8 mouse cellular contexts compared by ENCODE assay signal in genomic region chr13:30974247-30974630, GRCm38 (mm10). TPM values are rescaled to one million over a fixed set of nuclear protein-coding genes. Genes with fewer than 3 reads are reported as not detected.
DNase-seq lines count a peak whose midpoint lies in the region; ATAC-seq and TF ChIP-seq lines count a peak whose summit lies in the region.

No protein-coding gene starts in this region.

- TF ChIP-seq CTCF in liver, postnatal 0 days (IDR thresholded peaks at IDR 0.05; ENCODE audit: low read depth), result no peak

- peak overlapping the region; percentile 92 for H3K4me3 ChIP-seq in heart, embryonic 11.5 days (ENCODE audit: low read depth, low read length)
- peak overlapping the region; percentile 94 for H3K4me3 ChIP-seq in forebrain, embryonic 16.5 days (replicated peaks; ENCODE audit: low read length)
- H3K4me3 ChIP-seq in liver, postnatal 0 days (ENCODE audit: low read depth, low read length), result peak overlapping the region; percentile 78

- no peak for DNase-seq in heart, postnatal 36 days
- DNase-seq in ES-CJ7 (ENCODE audit: low read depth, low spot score) (peak; percentile 3), adipocyte (ENCODE audit: low spot score) (no peak)
- peak; percentile 37 for DNase-seq in liver, postnatal 0 days
- no peak for DNase-seq in thymus, adult 18-20 months
- DNase-seq in ovary, adult 18-20 months (ENCODE audit: low spot score), result no peak

- ATAC-seq in heart, embryonic 11.5 days (replicated peaks; ENCODE audit: insufficient number of reproducible peaks, low FRiP score, low TSS enrichment), result no peak; the same call in 1 of the 2 replicates
- ATAC-seq in forebrain, embryonic 16.5 days, result peak; percentile 48
- ATAC-seq in liver, postnatal 0 days, result peak; percentile 78

- 0 out of 2 replicates have a peak, but pooled peaks cover 3% of the 10 kb centered on the region for H3K27me3 ChIP-seq in heart, embryonic 11.5 days (ENCODE audit: control insufficient read depth, insufficient read depth, low read length)
- H3K27me3 ChIP-seq in forebrain, embryonic 16.5 days (replicated peaks; ENCODE audit: control insufficient read depth, insufficient read depth, low read length), result no peaks in the 10 kb centered on the region
- H3K27me3 ChIP-seq in liver, postnatal 0 days (ENCODE audit: insufficient read depth, low read length), result no peaks in the 10 kb centered on the region

- peaks cover 2% of the 10 kb centered on the region; the same call in 1 of the 2 replicates for H3K4me1 ChIP-seq in heart, embryonic 11.5 days (ENCODE audit: control insufficient read depth, insufficient read depth, low read length)
- peaks cover 17% of the 10 kb centered on the region for H3K4me1 ChIP-seq in forebrain, embryonic 16.5 days (replicated peaks; ENCODE audit: control insufficient read depth, insufficient read depth, low read length)
- peaks cover 21% of the 10 kb centered on the region for H3K4me1 ChIP-seq in liver, postnatal 0 days (ENCODE audit: insufficient read depth)

- H3K9ac ChIP-seq in heart, embryonic 11.5 days (ENCODE audit: low read depth, low read length), result peak overlapping the region; percentile 84
- peak overlapping the region; percentile 94 for H3K9ac ChIP-seq in forebrain, embryonic 16.5 days (replicated peaks; ENCODE audit: low read depth, low read length)
- peak overlapping the region; percentile 85 for H3K9ac ChIP-seq in liver, postnatal 0 days (replicated peaks)

- WGBS in heart, embryonic 11.5 days (ENCODE audit: insufficient replicate concordance), result 16% methylated on average over 5 of the region's 5 CpGs
- WGBS in forebrain, embryonic 16.5 days, result 23% methylated on average over 5 of the region's 5 CpGs
- WGBS in liver, postnatal 0 days (ENCODE audit: insufficient replicate concordance), result 17% methylated on average over 5 of the region's 5 CpGs

- H3K36me3 ChIP-seq in heart, embryonic 11.5 days (ENCODE audit: control insufficient read depth, insufficient read depth, low read length), result no peaks in the 10 kb centered on the region
- no peaks in the 10 kb centered on the region for H3K36me3 ChIP-seq in forebrain, embryonic 16.5 days (ENCODE audit: control insufficient read depth, insufficient read depth)
- no peaks in the 10 kb centered on the region for H3K36me3 ChIP-seq in liver, postnatal 0 days (replicated peaks; ENCODE audit: insufficient read depth, low read length)

- H3K27ac ChIP-seq in heart, embryonic 11.5 days (ENCODE audit: low read depth, low read length), result 0 out of 2 replicates have a peak overlapping the region, but pooled peaks have one; percentile 87
- no peak overlapping the region for H3K27ac ChIP-seq in forebrain, embryonic 16.5 days (ENCODE audit: low read length)
- H3K27ac ChIP-seq in liver, postnatal 0 days (ENCODE audit: low read depth), result peak overlapping the region; percentile 89

- H3K9me3 ChIP-seq in heart, embryonic 11.5 days (replicated peaks; ENCODE audit: control insufficient read depth, low read length), result no peaks in the 10 kb centered on the region
- H3K9me3 ChIP-seq in forebrain, embryonic 16.5 days (ENCODE audit: control insufficient read depth, low read length), result no peaks in the 10 kb centered on the region
- no peaks in the 10 kb centered on the region for H3K9me3 ChIP-seq in liver, postnatal 0 days (ENCODE audit: low read length)

- TF ChIP-seq EP300 in liver, postnatal 0 days (IDR thresholded peaks at IDR 0.05; ENCODE audit: low read depth), result no peak

- peak overlapping the region; percentile 78 for H3K4me2 ChIP-seq in heart, embryonic 11.5 days
- peak overlapping the region; percentile 58 for H3K4me2 ChIP-seq in forebrain, embryonic 16.5 days (ENCODE audit: low read length)
- H3K4me2 ChIP-seq in liver, postnatal 0 days (ENCODE audit: low read depth, low read length), result peak overlapping the region; percentile 71

- intact Hi-C loops in heart, postnatal 36 days (cut with DNase I), result no loop called here

RNA-seq across cellular contexts. Expression of gene Gm5447, which starts 0.2 kb away (rescaled TPM):
- not detected in 2 replicates for polyA plus RNA-seq in heart, embryonic 11.5 days (2014; fragmentation: Nextera tagmentation; extraction: Ambion mirVana)
- not detected for total RNA-seq in heart, postnatal 36 days (2021)
- 0.15 TPM in 1 of 2 replicates, not detected in the other for polyA plus RNA-seq in forebrain, embryonic 16.5 days (2015; fragmentation: Nextera tagmentation; extraction: Ambion mirVana)
- polyA plus RNA-seq in liver, postnatal 0 days (2015; fragmentation: Nextera tagmentation; extraction: Ambion mirVana), result 0.06 TPM in 1 of 2 replicates, not detected in the other

RNA-seq across cellular contexts. Expression of gene Exoc2, which starts 0.3 kb away (rescaled TPM):
- polyA plus RNA-seq in heart, embryonic 11.5 days (2014; fragmentation: Nextera tagmentation; extraction: Ambion mirVana), result 25.8 and 27.0 TPM in 2 replicates
- total RNA-seq in heart, postnatal 36 days (2021), result 10 to 100 TPM; 14.4 to 16.5 TPM
- 63.0 and 64.5 TPM in 2 replicates for polyA plus RNA-seq in forebrain, embryonic 16.5 days (2015; fragmentation: Nextera tagmentation; extraction: Ambion mirVana)
- polyA plus RNA-seq in liver, postnatal 0 days (2015; fragmentation: Nextera tagmentation; extraction: Ambion mirVana), result 6.7 and 8.1 TPM in 2 replicates

RNA-seq across cellular contexts. Expression of gene Hus1b, which starts 26.7 kb away (rescaled TPM):
- not detected in 2 replicates for polyA plus RNA-seq in heart, embryonic 11.5 days (2014; fragmentation: Nextera tagmentation; extraction: Ambion mirVana)
- under 1 TPM in 1 of 2 experiments, not detected in 1; 0.25 TPM for total RNA-seq in heart, postnatal 36 days (2021)
- not detected in 2 replicates for polyA plus RNA-seq in forebrain, embryonic 16.5 days (2015; fragmentation: Nextera tagmentation; extraction: Ambion mirVana)
- polyA plus RNA-seq in liver, postnatal 0 days (2015; fragmentation: Nextera tagmentation; extraction: Ambion mirVana), result not detected in 2 replicates

Comparison
In these comparisons a context has a peak if more than half of its experiments do, and no peak if none do; other contexts are left out.
1. DNase-seq: peak in ES-CJ7 (single experiment) and liver, postnatal 0 days (single experiment); none in heart, postnatal 36 days (0 of 2), adipocyte (single experiment), thymus, adult 18-20 months (0 of 2) and ovary, adult 18-20 months (single experiment).
2. Peak in every context shown above with its lines, with median percentiles within 50 percentile points of each other: H3K4me2 ChIP-seq, H3K4me3 ChIP-seq and H3K9ac ChIP-seq.